Mouse (Mus musculus): ENCODE data around the gene Zfp92.
"Not testable (repeated sequence)": the region's sequence is repeated elsewhere in the genome, so short reads cannot be mapped to it uniquely, and the experiment has no call there.

Gene Zfp92

DNA sequence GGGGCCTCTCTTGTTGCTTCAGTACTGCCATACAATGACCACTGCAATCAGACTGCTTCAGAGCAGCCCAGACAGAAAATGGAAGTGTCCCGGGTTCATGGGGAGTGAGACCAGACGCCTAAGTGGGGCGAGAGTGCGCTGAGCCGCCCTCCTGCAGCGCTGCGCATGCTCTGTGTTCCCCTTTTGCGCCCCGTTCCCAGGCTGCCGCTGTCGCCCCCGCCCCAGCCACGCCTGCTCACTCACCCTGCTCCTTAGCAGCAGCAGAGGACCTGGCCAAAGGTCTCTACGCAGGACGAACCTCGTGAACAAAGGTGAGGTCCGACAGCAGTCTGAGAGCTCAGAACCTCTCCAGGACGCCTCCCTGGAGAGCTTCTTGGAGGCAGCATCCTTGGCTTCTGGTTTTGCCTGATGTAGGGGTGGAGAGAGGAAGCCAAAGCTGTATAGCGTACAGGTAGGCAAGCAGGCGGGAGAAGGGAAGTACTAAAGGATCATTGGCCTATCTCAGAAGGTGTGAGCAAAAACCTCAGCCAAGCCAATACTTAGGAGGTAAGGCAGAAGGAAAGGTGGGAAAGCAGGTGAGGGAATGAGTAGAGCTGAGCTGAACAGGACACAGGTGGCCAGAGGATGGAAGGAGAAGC, at the start of gene Zfp92:
Gene Zfp92, plus strand, starts transcription at position 217 of the 638 bp plus-strand sequence.
- DNase-seq (ENCODE audit: low read depth) = no peak

DNA sequence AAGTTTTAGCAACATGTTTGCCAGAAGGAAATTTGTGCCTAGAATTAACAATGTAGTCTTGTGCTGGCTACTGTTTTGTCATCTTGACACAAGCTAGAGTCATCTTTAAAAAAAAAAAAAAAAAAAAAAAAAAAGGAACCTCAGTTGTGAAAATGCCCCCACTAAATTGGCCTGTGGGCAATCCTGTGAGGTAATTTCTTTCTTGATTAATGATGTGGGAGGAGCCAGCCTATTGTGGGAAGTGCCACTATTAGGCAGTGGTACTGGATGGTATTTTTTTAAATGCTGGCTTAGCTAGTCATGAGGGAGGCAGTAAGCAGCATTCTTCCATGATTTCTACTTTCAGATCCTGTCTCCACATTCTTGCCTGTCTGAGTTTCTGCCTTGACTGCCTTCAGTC, 47.6 kb upstream of the Zfp92 start:
- DNase-seq (ENCODE audit: low read depth) = peak; percentile 38

DNA sequence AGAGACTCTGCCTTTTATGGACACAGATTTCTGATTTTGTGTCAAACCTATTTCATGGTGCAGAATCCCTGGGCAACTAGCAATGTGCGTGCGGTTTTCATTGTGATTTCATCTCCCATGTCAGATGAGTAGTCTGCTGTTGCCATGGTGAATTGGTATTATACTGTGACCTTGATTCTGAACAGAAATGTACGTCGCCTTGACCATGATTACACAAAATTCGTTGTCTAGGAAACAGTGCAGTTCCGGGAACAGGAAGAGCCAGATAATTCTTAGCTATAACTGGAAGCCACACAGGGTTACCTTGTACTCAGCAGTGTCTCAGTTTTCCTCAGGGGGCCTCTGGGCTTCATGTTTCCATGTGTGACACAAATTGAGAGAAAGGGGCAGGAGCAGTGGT, 26.5 kb upstream of the Zfp92 start:
- DNase-seq (ENCODE audit: low read depth) = peak; percentile 40

DNA sequence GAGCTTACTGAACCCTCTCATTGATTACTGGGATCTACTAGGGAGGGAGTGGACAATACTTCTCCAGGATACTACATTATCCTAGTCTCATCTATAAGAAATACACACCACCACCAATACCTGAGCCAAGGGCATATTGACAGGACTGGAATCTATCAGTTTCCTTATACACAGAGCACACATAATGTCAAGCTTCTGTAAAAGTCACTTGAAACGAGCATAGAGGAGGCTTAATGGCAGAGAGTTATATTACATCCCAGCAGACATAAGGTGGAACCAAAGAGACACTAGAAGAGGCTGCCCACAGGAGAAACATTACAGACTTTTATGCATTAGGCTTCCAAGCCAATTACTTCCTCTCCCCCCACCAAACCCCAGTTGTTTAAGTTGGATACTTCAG, 26.0 kb upstream of the Zfp92 start:
- no peak for DNase-seq (ENCODE audit: low read depth)

DNA sequence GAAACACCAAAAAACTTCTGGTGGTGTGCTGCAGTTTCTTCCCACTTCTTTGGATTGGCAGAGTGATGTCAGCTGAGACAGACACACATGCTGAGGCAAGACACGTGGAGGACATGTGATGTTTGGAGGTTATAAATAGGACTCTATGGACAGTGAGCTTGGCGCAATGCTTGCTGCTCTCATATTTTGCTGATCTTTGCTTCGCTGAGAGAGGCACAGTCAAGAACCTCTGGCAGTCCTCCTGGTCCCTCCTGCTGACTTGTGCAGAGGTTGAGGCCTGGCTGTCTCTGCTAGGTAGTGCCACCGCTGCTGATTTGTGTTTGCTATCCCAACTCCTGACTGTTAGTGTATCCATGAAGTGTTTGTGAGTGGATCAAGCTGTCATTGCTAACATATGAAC, 19.4 kb upstream of the Zfp92 start:
- no peak for DNase-seq (ENCODE audit: low read depth)

DNA sequence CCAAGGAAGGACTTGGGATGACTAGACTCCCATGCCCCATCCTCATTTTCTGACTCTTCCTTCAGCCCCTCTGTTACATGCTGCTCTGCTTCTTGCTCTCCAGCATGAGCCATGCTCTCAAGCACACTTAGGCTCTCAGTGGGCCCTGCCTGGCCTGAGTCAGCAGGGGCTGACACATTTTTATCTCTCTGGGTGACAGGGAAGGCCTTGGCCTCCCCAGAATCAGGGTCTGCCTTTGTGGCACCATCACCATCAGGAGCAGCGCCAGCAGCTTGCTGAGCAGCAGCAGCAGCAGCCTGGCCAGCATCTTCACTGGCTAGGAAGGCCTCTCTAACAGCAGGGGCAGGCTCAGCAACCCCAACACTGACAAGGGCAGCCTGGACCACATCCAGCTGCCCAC, 14.4 kb upstream of the Zfp92 start:
- no peak for DNase-seq (ENCODE audit: low read depth)

DNA sequence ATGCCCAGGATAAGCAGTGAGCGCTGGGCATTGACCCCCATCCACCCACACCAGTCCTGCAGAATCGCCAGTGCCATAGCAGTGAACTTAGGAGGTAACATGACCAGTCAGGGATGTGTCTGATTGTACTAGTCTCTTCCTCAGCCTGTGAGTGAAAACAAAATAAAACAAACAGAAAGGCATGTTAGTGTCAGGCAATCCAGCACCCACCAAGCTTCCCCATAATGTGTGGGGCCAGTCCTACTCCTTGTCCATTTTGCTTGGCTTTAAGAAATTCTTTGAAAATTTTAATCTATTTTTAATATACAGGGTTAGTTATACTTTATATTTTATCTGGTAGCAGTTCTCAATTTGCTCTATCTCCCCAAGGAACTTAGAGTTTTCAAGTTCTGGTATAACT, 12.3 kb upstream of the Zfp92 start, which contains the start of gene Gm18336:
Gene Gm18336, minus strand, starts transcription at position 101 of the 400 bp plus-strand sequence.
- DNase-seq (ENCODE audit: low read depth) = not testable (repeated sequence)

DNA sequence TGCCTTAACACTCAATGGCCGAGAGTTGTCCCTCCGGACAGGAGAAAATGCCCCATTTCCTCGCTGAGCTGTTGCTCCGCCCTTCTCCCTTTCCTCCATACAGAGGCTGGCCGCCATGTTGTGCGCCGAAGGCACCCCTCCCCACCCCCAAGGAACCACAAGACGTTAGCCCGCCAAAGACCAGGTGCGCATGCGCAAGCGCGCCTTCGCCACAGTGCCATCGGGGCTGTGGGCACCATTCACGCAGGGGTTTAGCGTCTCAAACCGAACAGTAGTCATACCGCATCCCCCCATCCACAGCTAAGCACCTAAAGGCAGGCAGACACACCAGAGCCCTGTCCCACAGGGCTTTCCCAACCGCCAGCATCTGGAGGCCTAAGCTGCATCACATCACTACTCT, 9.9 kb upstream of the Zfp92 start:
- DNase-seq (ENCODE audit: low read depth) = no peak

DNA sequence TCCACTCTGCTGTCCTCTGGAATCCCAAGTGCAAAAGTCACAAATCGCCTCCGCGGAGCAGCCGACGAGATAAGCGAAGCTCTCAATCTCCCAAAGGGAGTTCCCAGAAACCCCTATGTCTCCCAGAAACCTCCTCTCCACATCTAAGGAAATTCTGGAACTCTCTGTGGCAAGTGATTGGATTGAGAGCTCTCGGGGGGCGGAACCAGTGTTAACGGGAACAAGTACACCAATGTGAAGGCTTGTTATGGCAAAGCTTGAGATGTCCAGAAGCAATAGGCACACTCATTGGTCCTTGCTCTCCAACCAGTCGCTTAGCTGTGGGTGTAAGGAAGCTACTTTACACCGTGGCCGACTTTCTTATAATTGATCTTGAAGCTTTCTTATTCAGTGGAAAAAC, 9.3 kb upstream of the Zfp92 start:
- no peak for DNase-seq (ENCODE audit: low read depth)

DNA sequence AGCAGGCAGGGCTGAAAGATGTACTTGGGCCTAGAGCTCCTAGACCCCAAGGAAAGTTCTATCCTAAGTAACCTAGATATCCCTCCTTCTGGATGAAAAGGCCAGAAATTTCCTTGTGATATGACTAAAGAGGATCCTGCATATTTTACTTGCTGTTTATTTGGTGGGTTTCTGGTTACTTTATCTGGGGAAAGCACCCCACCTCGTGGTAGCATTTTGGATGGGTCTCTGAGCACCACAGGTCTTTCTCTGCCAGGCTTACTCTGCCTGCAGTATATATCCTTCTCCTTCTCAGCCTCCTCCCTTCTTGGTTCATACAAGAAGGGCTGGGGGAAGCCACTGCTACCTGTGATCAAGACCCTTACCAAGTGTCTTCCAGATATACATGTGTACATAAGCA, 1.9 kb downstream of the Zfp92 start:
- peak; percentile 18 for DNase-seq (ENCODE audit: low read depth)

DNA sequence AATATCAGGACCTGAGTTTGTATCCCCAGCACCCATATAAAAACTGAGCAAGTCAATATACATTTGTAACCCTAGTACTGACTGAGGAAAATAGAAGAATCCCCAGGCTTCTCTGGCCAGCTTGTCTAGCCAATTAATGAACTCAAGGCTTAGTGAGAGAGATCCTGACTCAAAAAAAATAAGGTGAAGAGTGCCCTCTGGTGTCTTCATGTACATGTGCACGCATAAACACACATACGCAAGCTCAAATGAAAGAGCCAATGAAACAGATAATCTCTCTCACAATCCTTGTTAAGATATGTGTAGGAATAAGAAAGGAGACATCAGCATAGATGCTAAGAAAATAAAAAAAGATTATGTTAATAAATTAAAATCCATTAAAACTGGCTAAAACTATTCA, 19.1 kb downstream of the Zfp92 start:
- peak; percentile 68 for DNase-seq (ENCODE audit: low read depth)

DNA sequence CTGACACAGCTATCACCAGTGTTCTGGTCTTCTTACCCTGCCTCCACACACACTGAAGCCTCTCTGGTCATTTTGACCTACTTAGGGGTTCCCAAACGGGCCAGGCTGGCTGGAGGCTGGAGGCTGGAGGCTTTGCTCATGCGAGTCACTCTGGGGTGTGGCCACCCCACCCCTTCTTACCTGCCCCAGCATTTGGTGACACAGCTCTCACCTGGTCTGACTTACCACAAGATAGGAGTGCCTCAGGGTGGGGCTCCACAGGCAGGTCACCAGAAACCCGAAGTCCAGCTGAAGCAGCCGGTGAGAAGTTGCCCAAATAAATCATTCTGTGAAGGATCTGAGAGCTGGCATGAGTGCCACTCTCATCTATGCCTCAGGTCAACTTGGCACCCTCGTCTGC, 22.0 kb downstream of the Zfp92 start:
- no peak for DNase-seq (ENCODE audit: low read depth)

DNA sequence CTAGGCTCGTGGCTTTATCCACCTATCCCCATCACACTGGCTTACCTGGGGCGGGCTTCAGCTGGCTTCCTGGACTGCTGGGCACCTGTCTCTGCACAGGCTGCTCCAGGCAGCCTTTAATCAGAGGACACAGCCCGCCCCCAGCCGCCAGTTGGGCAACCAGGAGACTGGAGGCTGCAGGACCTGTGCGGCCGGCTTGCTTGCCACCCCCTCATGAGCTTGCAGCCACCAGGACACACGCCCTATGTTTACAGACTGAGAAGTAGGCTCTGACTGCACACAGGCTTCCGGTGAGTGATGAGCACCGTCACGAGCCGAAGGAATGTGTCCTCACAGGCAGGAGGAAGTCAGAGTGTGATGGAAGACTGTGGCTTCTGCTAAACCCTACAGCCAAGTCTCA, 24.4 kb downstream of the Zfp92 start, which contains the start of gene Trex2:
Gene Trex2, minus strand, starts transcription at position 93 of the 400 bp plus-strand sequence.
- DNase-seq (ENCODE audit: low read depth) = no peak

DNA sequence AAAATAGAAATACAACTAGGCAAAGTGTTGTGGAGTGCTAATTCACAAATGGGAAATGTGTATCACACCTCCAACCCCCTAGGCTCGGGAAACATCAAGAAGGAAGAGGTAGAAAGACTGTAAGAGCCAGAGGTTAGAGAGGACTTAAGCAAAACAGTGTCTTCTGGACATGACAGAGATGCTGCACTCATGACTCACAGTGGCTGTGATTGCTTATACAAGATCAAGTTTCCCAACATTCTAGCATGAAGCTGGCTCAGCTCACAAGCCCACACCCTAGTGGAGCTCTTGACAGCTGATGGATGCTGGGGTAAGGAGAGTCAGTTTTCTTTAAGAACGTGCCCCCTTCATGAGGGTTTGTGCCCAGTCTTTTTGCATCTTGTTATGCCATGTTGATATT, 30.5 kb downstream of the Zfp92 start:
- no peak for DNase-seq (ENCODE audit: low read depth)

DNA sequence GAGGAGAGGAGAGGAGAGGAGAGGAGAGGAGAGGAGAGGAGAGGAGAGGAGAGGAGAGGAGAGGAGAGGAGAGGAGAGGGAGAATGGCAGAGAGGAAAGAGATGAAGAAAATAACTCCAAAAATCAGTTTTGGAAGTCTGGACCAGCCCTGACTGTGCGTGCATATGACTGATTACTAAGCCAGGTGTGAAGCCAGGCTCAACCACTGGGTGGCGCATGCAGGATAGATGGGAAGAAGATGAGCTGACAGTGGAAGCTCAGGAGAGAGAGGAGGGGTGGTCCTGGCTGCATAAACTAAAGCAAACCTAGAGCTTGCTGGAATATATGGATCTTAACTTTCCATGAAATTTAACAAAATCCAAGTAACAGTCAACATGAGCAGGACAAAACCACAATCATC, 41.1 kb downstream of the Zfp92 start:
- peak; percentile 15 for DNase-seq (ENCODE audit: low read depth)

DNA sequence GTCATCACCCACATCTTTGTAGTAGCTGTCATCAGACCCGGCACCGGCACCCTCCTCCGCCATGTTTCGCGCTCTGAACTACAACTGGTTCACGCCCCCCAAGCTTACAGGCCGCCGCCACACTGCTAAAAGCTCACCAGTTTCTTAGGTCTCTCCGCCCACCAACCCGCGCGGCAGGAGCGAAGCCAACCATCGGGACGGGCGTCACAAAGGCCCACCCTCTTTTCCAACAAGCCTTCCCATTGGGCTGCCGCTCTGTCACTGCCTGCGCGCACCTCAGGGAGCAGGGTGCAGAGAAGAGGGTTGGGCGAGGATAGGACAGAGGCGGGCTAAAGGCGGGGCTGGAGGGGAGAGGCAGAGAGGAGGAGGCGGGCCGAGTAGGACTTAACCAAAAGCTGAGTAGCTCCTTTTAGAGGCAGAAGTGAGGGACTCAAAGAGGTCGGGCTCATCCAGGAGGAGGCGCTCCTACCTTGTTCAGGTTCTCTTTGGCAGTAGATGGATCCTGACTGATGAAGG, 48.0 kb downstream of the Zfp92 start, which contains the start of gene Haus7:
Gene Haus7, minus strand, starts transcription at position 168 of the 516 bp plus-strand sequence.
- peak; percentile 97 for DNase-seq (ENCODE audit: low read depth)

DNA sequence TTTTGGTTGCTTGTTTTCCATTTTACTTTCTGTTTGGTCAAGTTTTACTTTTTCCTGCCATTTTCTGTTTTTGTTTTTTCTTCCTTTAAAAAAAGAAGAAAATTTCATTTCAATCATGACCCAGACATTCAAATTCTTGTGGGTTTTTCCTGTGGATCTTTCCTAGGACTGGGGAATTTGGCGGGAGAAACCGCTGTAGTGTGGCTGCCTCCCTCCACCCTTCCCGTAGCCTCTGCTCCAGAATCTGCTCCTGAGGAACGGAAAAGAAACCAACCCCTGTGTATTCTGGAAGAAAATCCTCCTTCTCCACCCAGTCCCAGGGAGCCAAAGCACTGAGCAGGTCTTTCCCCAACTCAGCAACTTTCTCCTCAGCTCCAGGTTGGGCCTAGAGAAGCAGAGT, 49.9 kb downstream of the Zfp92 start:
- DNase-seq (ENCODE audit: low read depth) = no peak

DNA sequence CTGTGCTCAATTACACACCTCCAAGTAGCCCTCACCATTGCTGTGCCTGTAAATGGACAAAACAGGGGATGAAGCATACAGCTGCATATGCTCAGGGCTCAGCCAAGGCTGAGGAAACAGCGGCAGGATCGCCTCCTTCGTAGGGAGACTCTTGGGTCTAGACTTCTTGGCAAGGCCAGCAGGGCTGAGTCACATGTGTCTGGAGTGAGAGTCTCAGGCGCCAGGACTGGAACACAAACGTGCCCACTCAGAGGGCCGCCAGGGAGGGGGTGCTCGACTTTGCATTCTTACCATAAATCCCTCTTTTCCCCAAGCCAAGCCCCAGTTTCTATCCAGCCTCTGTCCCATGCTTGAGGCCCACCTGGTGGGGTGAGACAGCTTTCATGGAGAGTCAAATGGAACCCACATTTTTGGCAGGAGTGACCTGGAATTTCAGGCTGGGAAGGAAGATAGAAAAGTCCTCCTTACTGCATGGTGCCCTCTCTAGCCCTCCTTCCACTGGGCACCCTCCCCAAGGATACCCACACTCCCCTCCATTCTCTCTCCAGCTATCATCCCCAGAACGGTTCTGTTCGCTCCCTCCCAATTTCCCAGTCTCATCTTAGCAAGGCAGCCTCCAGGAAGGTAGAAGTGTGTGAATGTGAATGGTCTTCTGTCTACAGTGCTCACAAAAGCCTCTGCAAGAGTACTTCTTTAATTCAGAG, 54.7 kb downstream of the Zfp92 start:
- no peak for DNase-seq (ENCODE audit: low read depth)

DNA sequence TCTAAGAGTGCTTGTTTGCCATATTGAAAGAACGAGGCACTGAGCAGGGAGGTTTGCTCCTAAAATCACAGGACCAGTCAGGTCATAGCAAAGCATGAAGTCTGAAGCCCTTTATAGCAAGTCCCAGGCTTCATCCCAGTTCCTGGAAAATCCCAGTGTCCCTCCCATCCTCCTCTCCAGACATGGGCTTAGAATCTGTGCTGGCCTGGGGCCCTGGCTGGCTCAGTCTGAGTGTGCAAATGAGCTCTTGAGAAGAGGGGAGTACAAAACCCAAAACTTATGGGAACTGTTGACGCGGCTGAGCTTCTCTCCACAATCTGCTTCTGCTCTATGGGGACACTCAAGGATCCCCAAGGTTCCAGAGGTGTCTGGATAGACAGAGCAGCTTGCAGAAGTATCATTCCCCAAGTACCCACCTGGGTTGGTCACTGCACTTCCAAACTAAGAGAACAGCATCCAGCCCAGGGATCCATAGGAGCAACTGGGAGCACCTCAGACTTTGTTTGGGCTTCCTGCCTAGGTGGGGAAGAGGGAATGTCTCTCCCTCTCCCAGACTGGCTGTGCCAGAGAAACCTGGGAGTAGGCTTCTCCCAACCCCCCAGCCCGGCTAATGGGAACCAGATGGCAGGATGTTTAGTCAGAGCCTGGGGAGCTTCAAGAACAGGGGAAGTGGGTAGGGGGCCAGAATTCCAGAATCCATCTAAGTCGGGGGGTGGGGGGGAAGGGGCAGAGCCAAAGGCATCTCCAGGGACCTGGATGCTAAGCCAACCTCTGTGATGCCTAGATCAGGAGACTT, 56.7 kb downstream of the Zfp92 start:
- no peak for DNase-seq (ENCODE audit: low read depth)

DNA sequence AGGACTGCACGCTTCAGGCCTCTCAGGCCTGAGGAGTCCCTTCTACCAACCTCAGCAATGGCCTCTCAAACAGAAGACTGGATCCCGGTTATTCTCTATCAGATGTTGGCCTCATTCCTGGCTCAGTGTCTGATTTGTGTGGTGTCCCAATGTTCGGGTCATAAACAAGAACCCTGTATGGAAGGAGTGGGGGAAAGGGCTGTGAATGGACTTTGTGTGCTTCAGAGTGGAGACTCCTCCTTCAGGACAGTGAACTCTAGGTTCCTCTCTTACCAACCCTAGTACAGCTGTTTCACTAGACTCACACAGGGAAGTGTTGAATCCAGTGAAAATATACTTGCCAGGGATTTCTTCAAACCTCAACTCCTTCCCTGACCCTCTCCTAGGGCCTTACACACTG, 57.4 kb downstream of the Zfp92 start:
- DNase-seq (ENCODE audit: low read depth) = no peak

DNA sequence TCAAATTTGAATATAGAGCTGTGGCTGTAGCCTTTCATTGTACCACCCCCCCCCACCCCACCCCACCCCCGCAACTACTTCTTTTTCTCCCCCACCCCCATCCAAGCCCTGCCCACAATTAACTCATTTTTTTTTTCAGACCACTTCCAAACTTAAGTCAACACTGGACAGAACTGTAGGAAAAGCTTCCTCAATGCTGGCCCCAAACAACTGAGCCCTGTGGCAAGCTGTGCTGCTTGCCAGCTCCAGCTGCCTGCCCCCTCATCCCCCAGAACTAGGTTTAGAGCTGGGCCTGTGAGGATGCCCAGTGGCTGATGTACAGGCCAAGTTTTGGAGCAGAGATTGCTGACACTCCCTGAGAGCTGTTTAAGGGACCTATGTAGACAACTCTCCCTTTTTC, 57.9 kb downstream of the Zfp92 start:
- DNase-seq (ENCODE audit: low read depth) = no peak

DNA sequence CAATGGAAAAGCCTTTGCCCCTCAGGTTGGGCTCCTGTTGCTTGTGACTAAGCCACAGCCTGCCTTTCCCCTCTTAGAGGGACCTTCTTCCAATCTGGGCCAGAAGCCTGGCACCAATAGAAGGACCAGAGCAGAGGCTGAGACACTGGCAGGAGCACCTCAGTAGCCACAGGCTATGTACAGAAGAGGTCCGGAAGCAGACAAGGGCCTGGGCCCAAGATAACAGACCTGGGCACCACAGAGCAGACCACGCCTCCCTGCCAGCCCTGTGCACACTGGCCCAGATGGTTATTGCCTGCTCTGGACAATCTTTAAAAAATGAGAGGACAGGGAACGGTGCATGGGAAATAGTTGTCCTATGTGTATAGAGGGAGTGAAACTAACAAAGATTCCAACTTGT, 60.9 kb downstream of the Zfp92 start:
- DNase-seq (ENCODE audit: low read depth) = peak; percentile 76

Measured in 416B (cell line).